Mouse (Mus musculus) hindbrain, embryonic 16.5 days (tissue): Measurements from ENCODE around the gene Rgs12. TPM values are rescaled to one million over a fixed set of nuclear protein-coding genes. Genes with fewer than 3 reads are reported as not detected.
A peak's percentile ranks its signal among the peaks of the same experiment; 100 is the strongest.

Source experiments
- ATAC-seq: fragments of 200-750 bp; cut with Nextera tagmentation; 2 replicates; pipeline ENCODE4 v1.8.0; 2017; ENCODE audit warnings: moderate TSS enrichment, moderate library complexity
- H3K27ac ChIP-seq: fragments of 300-500 bp; sonication (generic); 2 replicates; pipeline ENCODE4 v1.5.1; 2014; ENCODE audit warnings: low read depth, mild to moderate bottlenecking, control low read depth, low read length, moderate library complexity
- H3K27me3 ChIP-seq: fragments of 300-500 bp; sonication (generic); replicated peaks from 2 replicates; pipeline ENCODE4 v1.6.1; 2014; ENCODE audit warnings: low read length; ENCODE audit not compliant: control insufficient read depth, insufficient read depth
- H3K36me3 ChIP-seq: fragments of 300-500 bp; sonication (generic); 2 replicates; pipeline ENCODE4 v1.6.1; 2014; ENCODE audit warnings: mild to moderate bottlenecking, low read length, moderate library complexity, mixed read lengths; ENCODE audit not compliant: control insufficient read depth, insufficient read depth
- H3K4me1 ChIP-seq: fragments of 300-500 bp; sonication (generic); 2 replicates; pipeline ENCODE4 v1.6.1; 2014; ENCODE audit warnings: low read depth, low read length; ENCODE audit not compliant: control insufficient read depth, insufficient read depth
- H3K4me2 ChIP-seq: fragments of 300-500 bp; sonication (generic); 2 replicates; pipeline ENCODE4 v1.6.1; 2014; ENCODE audit warnings: mild to moderate bottlenecking, low read length, control low read depth, moderate library complexity
- H3K4me3 ChIP-seq: fragments of 300-500 bp; sonication (generic); 2 replicates; pipeline ENCODE4 v1.5.1; 2014; ENCODE audit warnings: mild to moderate bottlenecking, low read length, control low read depth, moderate library complexity
- H3K9ac ChIP-seq: fragments of 300-500 bp; sonication (generic); 2 replicates; pipeline ENCODE4 v1.6.1; 2014; ENCODE audit warnings: low read depth, mild to moderate bottlenecking, control low read depth, low read length, moderate library complexity
- H3K9me3 ChIP-seq: fragments of 300-500 bp; sonication (generic); 2 replicates; pipeline ENCODE4 v1.6.1; 2014; ENCODE audit warnings: mild to moderate bottlenecking, low read length, moderate library complexity; ENCODE audit not compliant: control insufficient read depth
- WGBS: fragments of 180-500 bp; shearing (Covaris S2); extraction: QIAGEN DNeasy Blood & Tissue Kit; methylation state at CpG from one replicate; pipeline ENCODE4 v1.1.7; 2014; 5-methylcytosine and 5-hydroxymethylcytosine counted together
- polyA plus RNA-seq: library from polyadenylated mRNA; unstranded; fragments of >200 nt; fragmentation: Nextera tagmentation; extraction: Ambion mirVana; gene quantifications from 2 replicates; pipeline ENCODE4 v1.2.1, GENCODE M21; 2015

The Rgs12 gene
- polyA plus RNA-seq, 1 experiment from 2014 or later, result 40.3 TPM

- no peaks in the 10 kb centered on the region for H3K27me3 ChIP-seq
- no peak overlapping the region for H3K9ac ChIP-seq
- no peak for ATAC-seq
- 72% methylated on average over 5 of the region's 5 CpGs for WGBS
- H3K36me3 ChIP-seq, result no peaks in the 10 kb centered on the region
- H3K4me1 ChIP-seq, result no peaks in the 10 kb centered on the region; the same call in 1 of the 2 replicates
- H3K4me3 ChIP-seq, result no peak overlapping the region
- no peaks in the 10 kb centered on the region for H3K9me3 ChIP-seq
- no peak overlapping the region for H3K27ac ChIP-seq
- no peak overlapping the region for H3K4me2 ChIP-seq
Measured at GRCm38 (mm10) chr5:35050541-35050940, 101.3 kb downstream of the Rgs12 start.

DNA sequence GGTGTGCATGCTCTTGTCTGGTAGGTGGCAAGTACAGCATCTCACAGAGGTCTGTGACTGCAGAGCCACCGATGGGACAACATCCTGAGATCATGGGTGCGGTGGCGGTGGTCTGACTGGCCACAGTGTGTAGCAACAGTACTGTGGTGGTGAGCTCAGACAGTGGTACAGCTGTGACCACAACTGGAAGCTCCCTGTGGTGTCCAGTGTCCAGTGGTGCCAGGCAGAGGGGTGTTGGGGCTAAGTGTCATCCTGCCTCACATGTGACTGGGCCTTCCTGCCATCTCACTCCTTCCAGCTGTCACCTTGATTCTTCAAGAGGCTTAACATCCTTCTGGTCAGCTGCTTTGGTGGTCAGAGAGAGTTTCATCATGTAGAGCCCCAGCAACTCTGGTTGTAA is 105.4 kb downstream of the Rgs12 start:
- no peak for ATAC-seq
- Histone ChIP-seq H3K9me3 (no peaks in the 10 kb centered on the region), H3K4me2 (no peak overlapping the region), H3K27ac (no peak overlapping the region), H3K27me3 (0 out of 2 replicates have a peak, but pooled peaks cover 3% of the 10 kb centered on the region), H3K4me1 (peaks cover 15% of the 10 kb centered on the region), H3K4me3 (no peak overlapping the region), H3K9ac (no peak overlapping the region), H3K36me3 (no peaks in the 10 kb centered on the region)
- WGBS, result 91% methylated on average over 3 of the region's 3 CpGs

DNA sequence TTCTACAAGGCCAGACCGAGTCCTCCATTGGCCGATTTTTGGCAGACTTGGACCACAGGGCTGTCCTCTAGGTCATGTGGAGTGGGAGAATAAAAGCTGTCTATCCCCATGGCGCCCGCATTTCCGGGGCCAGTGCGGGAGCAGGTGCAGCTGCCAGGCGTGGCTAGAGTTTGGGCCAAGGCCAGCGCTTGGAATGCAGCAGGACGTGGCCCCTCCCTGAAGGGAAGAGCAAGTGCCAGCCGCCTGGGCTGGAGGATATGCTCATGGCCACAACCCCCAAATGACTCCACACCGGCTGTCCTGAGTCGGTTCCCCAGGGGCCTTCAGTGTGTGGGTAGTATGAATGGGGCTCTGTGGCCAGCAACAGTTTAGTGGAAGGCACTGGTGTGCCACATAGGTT is 105.8 kb downstream of the Rgs12 start:
- no peak overlapping the region for H3K4me3 ChIP-seq
- no peak overlapping the region for H3K9ac ChIP-seq
- H3K4me1 ChIP-seq, result peaks cover 15% of the 10 kb centered on the region
- H3K9me3 ChIP-seq, result no peaks in the 10 kb centered on the region
- no peaks in the 10 kb centered on the region for H3K36me3 ChIP-seq
- 40% methylated on average over 12 of the region's 12 CpGs for WGBS
- H3K4me2 ChIP-seq, result no peak overlapping the region
- no peak for ATAC-seq
- 0 out of 2 replicates have a peak, but pooled peaks cover 3% of the 10 kb centered on the region for H3K27me3 ChIP-seq
- H3K27ac ChIP-seq, result no peak overlapping the region

GRCm38 (mm10) chr5:35056604-35057432 is 107.6 kb downstream of the Rgs12 start, which contains the start of gene Dok7:
Gene Dok7, plus strand, starts transcription at chr5:35056766.
- Histone ChIP-seq H3K27me3 (0 out of 2 replicates have a peak, but pooled peaks cover 3% of the 10 kb centered on the region), H3K4me2 (peak within 1 kb of the TSS; percentile 68), H3K27ac (peak within 1 kb of the TSS; percentile 55; the same call in 1 of the 2 replicates), H3K4me1 (peaks cover 15% of the 10 kb centered on the region), H3K9me3 (no peaks in the 10 kb centered on the region), H3K9ac (peak within 1 kb of the TSS; percentile 81), H3K4me3 (peak within 1 kb of the TSS; percentile 63), H3K36me3 (no peaks in the 10 kb centered on the region)
- ATAC-seq, result peak; percentile 77
- WGBS, result under 1% methylated on average over 54 of the region's 74 CpGs

GRCm38 (mm10) chr5:35057582-35057981 is 108.3 kb downstream of the Rgs12 start:
- peak; percentile 14; the same call in 1 of the 2 replicates for ATAC-seq
- H3K9me3 ChIP-seq, result no peaks in the 10 kb centered on the region
- H3K4me3 ChIP-seq, result peak overlapping the region; percentile 63
- WGBS, result 7% methylated on average over 4 of the region's 4 CpGs
- H3K27me3 ChIP-seq, result 0 out of 2 replicates have a peak, but pooled peaks cover 3% of the 10 kb centered on the region
- 0 out of 2 replicates have a peak overlapping the region, but pooled peaks have one; percentile 12 for H3K27ac ChIP-seq
- H3K4me2 ChIP-seq, result peak overlapping the region; percentile 68
- no peaks in the 10 kb centered on the region for H3K36me3 ChIP-seq
- H3K4me1 ChIP-seq, result peaks cover 15% of the 10 kb centered on the region
- H3K9ac ChIP-seq, result peak overlapping the region; percentile 81

DNA sequence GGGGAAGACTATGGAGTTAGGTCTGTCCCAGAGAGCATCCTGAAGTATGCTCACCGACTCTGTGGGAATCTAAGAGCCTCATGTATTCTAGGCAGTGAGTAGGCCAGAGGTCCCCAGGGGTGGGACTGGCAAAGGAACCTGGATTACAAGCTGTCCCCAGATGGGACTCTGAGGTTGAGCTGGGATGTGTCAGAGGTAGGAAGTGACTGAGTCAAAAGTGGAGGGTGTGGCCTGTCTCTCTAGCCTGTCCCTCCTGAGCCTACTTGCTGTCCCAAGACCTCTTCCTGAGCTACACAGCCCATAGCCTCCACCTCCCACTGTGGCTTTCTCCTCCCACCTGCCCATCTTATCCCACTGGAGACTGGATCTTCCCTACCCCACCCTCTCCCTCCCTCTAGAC is 109.0 kb downstream of the Rgs12 start:
- Histone ChIP-seq H3K27ac (no peak overlapping the region), H3K36me3 (no peaks in the 10 kb centered on the region), H3K4me3 (peak overlapping the region; percentile 63), H3K4me1 (peaks cover 15% of the 10 kb centered on the region), H3K9ac (no peak overlapping the region), H3K4me2 (peak overlapping the region; percentile 68), H3K27me3 (0 out of 2 replicates have a peak, but pooled peaks cover 3% of the 10 kb centered on the region), H3K9me3 (no peaks in the 10 kb centered on the region)
- 57% methylated on average over 1 of the region's 1 CpGs for WGBS
- no peak for ATAC-seq

GRCm38 (mm10) chr5:35060098-35060497 is 110.9 kb downstream of the Rgs12 start:
- no peaks in the 10 kb centered on the region for H3K9me3 ChIP-seq
- no peak overlapping the region for H3K9ac ChIP-seq
- no peak for ATAC-seq
- H3K4me1 ChIP-seq, result peaks cover 15% of the 10 kb centered on the region
- no peak overlapping the region for H3K4me3 ChIP-seq
- WGBS, result 79% methylated on average over 3 of the region's 3 CpGs
- no peak overlapping the region for H3K4me2 ChIP-seq
- 0 out of 2 replicates have a peak, but pooled peaks cover 3% of the 10 kb centered on the region for H3K27me3 ChIP-seq
- no peak overlapping the region for H3K27ac ChIP-seq
- no peaks in the 10 kb centered on the region for H3K36me3 ChIP-seq

DNA sequence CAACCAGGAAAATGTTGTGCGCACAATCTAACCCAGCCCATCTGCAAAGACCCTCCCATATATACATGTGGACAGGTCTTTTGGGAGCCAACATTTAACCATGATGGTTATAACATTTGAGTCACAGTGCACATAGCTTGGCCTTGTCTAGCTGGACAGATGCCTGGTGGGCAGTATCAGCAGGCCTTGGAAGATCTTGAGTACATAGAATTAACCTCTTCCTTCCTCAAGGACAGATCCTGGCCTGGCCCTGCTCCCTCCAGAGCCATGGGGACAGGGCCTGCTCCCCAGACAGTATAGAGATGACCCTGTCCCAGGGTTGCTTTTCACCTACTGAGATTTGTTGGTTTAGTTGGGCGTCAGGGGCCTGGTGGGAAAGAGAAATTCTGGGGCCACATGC is 120.6 kb downstream of the Rgs12 start:
- WGBS, result 83% methylated on average over 2 of the region's 2 CpGs
- no peak overlapping the region for H3K9ac ChIP-seq
- 0 out of 2 replicates have a peak, but pooled peaks cover 2% of the 10 kb centered on the region for H3K36me3 ChIP-seq
- H3K4me2 ChIP-seq, result no peak overlapping the region
- no peak overlapping the region for H3K4me3 ChIP-seq
- H3K9me3 ChIP-seq, result no peaks in the 10 kb centered on the region
- peaks cover 3% of the 10 kb centered on the region; the same call in 1 of the 2 replicates for H3K4me1 ChIP-seq
- H3K27ac ChIP-seq, result no peak overlapping the region
- no peaks in the 10 kb centered on the region for H3K27me3 ChIP-seq
- ATAC-seq, result no peak

DNA sequence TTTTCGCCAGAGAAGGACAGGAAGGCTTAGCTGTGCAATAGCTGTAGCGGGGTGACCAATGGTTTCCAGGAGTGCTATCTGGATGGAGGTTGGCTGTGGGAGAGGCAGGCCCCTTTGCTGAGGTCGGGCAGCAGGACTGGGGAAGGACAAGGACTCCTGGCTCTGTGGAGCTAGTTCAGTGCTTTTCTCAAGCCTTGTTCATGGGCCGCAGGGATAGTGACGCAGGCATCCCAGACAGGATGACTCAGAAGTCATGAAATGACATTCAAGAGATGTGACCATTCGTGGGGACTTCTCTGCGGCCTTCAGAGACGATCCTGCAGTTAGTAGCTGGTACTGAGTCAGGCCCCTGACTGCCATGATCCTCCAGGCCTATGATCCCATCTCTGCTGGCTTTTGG is 121.1 kb downstream of the Rgs12 start:
- ATAC-seq, result no peak
- no peaks in the 10 kb centered on the region for H3K27me3 ChIP-seq
- no peak overlapping the region for H3K4me3 ChIP-seq
- no peak overlapping the region for H3K9ac ChIP-seq
- H3K9me3 ChIP-seq, result no peaks in the 10 kb centered on the region
- H3K4me2 ChIP-seq, result no peak overlapping the region
- H3K4me1 ChIP-seq, result peaks cover 3% of the 10 kb centered on the region; the same call in 1 of the 2 replicates
- H3K27ac ChIP-seq, result no peak overlapping the region
- WGBS, result 89% methylated on average over 8 of the region's 8 CpGs
- H3K36me3 ChIP-seq, result 0 out of 2 replicates have a peak, but pooled peaks cover 2% of the 10 kb centered on the region
